Mouse (Mus musculus) layer of hippocampus, adult 8-10 months (tissue): ENCODE data around the gene Zfp36l1. TPM values are rescaled to one million over a fixed set of nuclear protein-coding genes. Genes with fewer than 3 reads are reported as not detected.
"Not testable (repeated sequence)": the region's sequence is repeated elsewhere in the genome, so short reads cannot be mapped to it uniquely, and the experiment has no call there.

Experiments used
- DNase-seq, 2 experiments: peaks; one replicate each; pipeline ENCODE4 v3.0.0; 2022; ENCODE audit warnings: low spot score in 2 of 2
- total RNA-seq, 4 experiments: library from RNA; stranded (reverse); gene quantifications; 2 replicates each; pipeline ENCODE4 v1.2.4; 2022

Gene Zfp36l1
- total RNA-seq, 4 experiments from 2014 or later, result 35.0 to 47.6 (median 42.9) TPM

DNA sequence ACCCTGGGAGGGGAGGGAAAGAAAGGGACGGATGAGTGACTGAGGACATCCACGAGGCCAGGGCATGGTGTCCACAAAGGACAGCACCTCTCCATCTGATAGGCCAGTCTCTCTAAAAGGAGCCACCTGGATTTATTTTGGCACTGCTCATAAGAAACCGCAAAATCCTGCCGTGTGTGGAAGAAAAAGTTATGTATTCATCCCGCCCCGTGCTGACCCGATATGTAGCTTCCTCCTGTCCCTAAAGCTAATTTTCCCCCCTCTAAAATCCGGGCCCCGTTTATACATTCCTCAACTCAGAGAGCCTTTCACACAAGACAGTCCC, 2.3 kb downstream of the Zfp36l1 start:
- no peak for DNase-seq

DNA sequence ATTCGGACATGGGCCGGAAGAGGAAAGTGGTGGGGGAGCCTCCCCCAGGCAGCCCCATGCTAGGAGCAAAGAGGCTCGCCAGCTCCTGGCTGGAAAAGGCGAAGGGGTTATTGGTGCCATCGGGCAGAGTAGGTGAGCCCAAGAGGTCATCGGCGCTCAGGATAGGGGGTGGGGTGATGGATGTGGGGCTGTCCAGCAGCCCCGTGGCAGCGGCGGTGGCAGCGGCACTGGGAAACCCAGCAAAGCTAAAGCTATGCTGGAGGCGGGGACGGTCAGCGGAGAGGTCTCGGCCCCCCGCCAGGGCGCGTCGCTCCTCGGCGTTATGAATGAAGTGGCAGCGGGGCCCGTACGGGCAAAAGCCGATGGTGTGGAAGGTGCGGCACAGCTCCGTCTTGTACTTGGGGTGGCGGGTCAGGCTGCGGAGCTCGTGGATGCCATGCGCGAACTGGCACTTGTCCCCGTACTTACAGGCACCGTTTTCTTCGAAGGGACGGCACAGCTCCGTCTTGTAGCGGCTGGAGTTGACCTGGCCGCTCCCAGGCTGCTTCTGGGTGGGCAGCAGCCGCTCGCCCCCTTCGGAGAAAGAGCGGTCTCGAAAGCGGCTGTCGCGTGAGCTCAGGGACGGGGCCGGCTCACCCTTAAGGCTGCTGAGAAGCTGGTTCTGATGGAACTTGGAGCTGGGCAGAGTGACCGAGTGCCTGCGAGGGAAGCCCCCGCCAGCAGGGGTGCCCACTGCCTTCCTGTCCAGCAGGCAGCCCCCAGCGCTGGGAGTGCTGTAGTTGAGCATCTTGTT, 2.9 kb downstream of the Zfp36l1 start:
- no peak for DNase-seq

DNA sequence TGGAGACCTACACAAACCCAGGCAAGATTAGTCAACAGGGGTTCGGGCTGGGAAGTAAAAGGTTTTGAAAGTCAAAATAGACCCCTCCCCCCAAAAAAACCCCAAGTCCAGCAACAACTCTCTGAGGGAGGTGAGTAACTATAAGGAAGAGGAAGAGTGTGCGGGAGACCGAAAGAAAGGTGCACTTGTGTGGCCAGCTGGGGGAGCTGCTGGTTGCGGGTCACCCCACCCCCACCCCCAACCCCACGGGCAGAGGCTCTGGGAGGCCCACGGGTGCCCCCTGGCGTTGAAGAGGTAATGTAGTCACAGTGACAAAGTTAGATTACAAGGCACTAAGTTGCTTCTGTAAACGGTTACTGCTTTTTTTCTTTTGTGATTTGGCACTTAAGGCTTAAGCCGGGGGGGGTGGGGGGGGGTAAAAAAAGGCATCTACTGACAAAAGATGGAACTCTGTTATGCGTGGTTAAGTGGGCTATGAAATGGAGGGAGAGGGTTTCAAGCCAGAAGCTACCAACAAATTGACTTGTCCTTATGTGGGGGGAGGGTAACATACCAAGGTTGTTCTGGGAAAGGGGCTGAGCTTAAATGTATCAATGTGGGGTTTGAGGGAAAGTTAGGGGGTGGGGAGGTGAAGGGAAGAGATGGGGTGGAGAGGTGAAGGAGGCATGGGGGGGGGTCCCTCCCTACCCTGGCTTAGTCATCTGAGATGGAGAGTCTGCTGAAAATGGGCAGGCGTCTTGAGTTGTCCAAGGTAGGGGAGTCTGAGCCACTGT, 3.7 kb downstream of the Zfp36l1 start:
- not testable (repeated sequence) for DNase-seq

DNA sequence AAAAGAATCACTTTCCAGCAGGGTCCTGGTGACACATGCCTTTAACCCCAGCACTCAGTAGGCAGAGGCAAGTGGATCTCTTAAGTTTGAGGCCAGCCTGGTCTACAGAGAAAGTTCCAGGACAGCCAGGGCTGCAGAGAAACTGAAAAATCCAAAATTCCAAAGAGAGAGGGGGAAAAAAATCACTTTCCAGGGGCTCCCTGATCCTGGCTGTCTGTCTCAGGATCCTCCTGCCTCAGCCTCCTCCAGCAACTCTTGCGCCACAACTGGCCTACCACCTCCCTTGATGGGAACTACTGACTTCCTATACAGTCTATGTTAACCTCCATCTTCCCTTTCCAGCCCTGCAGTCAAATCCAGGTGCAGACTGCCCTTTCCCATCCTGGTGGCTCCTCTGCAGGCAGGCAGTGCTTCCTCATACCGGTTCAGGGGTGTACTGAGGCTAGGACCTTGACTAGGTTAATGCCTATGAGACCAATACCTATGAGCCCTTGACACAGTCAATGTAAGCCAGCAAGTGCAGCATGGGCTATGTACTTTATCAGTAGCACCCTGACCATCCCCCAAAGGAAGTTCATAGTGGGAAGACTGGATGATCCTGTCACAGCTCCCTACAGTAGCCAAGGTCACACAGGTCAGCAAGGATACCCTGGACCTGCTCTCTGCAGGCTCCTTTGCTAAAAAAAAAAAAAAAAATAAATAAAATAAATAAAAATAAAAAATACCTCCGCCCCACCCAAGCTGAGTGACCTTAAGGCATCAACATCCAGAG, 5.7 kb downstream of the Zfp36l1 start:
- DNase-seq, result no peak

DNA sequence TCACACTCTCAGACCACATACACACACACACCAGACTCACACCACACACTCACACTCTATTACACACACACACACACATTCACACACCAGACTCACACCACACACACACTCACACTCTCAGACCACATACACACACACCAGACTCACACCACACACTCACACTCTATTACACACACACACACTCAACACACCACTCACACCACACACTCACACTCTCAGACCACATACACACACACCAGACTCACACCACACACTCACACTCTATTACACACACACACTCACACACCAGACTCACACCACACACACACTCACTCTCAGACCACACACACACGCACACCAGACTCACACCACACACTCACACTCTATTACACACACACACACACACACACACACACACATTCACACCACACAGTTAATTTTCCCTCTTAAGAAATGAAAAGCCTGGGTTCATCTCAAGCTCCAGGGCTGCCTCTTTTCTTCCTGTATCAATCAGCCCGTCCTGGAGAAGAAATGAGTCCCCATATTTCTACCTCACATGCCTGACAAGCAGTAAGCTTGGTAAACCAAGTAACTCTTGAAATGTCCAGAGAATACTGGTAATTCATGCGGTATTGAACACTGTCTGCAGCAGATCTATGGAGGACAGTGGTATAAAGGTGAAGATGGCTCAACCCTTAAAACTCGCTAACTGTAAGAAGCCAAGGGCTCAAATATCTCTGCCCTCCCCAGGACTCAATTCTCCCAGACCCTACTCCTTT, 6.5 kb downstream of the Zfp36l1 start:
- DNase-seq, result no peak

DNA sequence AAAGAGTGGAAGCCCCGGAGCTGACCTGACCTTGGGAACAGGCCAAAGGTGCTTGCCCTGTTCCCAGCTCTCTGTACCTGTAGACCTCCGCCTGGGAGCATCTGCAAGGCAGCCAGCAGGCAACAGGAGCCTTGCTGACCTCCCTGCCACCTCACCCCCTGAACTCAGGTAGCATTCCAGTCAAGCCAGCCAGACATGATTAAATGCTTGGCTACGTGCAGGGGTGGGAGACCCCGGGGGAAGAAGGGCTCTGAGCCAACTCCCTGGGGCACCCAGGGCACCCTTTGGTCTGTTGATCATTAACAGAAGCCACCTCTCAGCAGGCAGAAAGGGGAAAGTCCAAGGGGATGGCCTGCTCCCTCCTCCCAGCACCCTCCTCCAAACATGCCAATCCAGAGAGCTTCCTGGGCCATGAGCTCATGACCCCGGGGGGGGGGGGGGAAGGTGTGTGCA, 9.3 kb downstream of the Zfp36l1 start:
- no peak for DNase-seq

DNA sequence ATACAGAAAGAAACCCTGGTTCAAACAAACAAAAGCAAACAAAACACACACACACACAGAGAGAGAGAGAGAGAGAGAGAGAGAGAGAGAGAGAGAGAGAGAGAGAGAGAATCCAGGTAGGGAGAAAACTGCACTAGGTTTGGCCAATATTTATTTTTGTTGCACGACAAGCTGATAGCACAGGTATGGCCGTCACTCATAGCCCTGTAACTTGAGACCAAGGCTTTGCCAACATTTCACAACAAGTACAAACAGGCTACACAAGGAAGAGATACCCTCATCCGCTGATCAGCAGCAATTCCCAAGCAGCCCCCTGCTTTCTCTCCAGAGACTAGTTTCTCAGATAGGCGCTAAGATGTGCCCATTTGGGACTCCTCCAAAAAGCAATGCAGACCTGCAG, 9.7 kb downstream of the Zfp36l1 start:
- DNase-seq, result no peak

DNA sequence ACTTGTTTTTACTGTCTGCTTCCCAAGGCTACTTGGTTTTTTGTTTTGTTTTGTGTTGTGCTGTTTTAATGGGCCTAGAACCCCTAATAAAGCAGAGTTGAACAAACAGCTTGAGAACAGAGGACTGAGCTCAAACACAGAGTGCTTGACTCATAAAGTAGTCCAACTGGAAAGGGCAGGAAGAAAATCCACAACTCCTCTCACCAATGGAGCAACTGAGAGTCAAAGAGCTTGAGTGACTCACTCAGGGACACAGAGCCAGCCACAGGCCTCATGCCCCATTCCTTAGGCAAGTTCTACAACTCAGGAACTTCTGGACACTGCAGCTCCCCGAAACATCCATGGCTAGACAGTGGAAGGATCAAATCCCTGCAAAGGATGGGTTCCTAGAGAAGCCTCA, 14.0 kb downstream of the Zfp36l1 start:
- DNase-seq, result no peak

DNA sequence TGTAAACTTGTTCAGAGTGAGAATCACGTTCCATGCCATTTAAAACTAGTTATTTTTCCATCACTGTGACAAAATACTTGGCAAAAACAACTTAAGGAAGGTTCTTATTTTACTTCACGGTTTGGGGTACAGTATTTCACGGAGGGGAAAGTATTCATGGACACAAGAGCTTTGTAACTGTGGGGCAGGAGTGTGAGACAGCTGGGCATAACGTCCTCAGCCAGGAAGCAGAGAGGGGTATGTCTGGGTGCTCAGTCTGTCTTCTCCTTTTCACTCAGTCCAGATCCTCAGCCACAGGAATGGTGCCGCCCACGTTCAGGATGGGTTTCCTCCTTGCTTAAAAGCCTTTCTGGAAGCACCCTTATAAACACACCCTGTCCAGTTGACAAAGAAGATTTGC, 16.1 kb downstream of the Zfp36l1 start:
- no peak for DNase-seq

DNA sequence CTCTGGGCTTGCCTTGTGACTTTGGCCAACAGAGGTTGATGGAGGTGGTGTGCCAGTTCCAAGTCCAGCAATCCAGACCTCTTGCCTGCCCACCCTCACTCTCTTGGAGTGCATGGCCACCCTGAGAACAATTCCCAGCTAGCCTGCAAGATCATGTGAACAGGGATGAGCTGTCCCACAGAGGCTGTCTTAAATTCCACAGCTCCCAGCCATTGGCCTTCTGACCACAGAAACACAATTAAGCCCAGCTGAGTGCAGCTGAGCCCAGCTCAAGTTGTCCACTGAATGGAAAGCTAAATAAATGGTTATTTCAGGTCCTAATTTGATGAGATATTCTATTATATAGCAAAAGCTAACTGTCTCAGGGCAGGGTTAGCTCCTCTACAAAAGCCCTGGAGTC, 20.0 kb downstream of the Zfp36l1 start:
- no peak for DNase-seq

DNA sequence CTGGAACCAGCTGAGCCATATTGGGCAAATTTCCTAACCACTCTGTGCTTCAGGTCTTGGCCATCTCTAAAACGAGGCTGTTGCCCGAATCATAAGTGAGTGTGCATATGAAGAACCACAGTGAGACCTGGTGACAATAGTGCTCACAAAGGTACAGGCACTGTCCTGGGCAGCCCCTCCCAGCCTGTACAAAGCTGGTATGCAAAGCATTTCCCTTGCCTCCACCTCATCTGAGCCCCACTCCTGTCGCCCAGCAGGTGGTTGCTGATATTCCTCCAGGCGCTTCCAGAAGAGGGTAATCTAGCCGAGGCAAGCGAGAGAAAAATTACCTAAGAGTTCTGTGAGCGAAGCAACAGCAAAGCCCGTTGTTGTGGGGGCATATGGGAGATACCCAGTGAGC, 21.7 kb downstream of the Zfp36l1 start:
- no peak for DNase-seq

DNA sequence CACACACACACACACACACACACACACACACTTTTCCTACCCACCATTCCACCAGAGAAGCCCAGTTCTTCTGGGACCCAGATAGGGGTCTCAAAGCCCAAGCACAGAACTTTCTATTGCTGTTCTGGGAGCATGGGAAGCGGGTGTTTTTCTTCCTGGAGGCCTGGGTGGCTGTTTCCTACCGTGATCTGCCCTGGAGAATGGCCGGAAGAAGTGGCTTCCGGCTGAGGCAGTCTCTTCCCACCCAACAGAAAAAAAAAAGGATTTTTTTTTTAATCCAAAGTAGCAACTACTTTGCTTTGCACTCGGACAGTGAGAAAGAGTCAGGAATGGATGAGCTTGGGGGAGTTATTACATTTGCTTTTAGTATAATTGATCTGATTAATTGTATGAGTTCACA, 22.3 kb downstream of the Zfp36l1 start:
- no peak for DNase-seq

DNA sequence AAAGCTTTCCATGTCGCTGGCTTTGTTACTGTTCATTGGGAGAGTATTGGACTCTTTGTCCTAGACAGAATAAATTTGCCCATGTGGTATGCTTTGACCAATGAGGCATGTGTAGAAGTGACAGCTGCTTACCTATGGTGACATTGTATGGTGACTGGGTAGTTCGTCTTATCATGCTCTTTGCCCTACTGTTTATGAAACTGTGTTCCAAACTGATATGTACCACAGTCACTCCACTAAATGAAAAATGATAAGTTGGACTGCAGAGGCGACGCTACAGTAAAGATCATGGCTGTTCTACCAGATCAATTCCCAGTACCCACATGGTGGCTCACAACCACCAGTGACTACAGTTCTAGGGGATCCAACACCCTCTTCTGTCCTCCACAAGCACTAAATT, 24.7 kb downstream of the Zfp36l1 start:
- no peak for DNase-seq

DNA sequence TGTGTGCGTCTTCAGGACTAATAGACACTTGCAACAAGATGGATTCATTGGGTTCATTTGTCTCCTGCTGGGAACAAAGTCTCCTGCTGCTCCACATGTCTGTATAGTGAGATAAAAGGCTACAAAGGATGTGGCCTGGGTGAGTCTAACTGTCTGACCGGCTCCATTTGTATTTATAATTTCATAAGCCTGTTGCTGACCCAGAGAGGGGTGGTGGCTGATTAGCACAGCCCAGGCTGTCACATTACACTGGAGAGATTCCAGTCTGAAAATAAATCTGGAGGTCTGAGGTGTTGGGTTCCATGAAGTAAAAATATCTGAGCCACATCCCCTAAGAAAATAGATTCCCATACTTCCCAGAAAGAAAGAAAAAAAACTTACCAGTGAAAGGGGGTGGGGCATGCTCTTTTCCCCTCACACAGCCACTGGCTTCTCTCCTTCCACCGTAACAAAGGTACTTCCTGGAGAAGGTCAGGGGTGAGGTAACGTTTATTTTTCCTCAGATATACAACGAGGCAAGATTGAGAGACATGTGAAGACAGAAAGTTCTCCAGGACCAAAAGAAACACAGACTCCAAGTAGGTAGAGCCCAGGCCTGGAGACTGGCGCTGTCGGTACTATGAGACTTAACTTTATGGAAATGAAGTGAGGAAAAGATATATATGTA, 28.2 kb downstream of the Zfp36l1 start:
- no peak for DNase-seq

DNA sequence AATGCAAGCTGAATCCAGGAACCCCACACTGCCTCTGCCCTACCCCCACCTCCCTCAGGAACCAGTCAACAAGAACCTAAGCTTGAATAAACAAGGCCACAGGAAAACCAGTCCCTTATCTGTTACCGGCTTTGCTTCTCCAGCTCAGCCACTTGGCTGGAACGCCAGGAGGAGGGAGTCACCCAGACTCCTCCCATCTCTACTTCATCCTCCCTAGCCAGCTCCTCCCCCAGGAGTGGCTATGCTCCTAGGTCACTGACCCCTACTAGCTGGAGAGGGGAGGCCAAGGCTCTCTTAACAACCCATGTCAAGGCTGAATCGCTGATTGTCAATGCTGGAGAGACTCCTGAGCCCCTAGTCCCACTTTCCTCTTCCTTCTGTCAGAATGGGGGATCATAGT, 28.9 kb downstream of the Zfp36l1 start:
- DNase-seq, result no peak

DNA sequence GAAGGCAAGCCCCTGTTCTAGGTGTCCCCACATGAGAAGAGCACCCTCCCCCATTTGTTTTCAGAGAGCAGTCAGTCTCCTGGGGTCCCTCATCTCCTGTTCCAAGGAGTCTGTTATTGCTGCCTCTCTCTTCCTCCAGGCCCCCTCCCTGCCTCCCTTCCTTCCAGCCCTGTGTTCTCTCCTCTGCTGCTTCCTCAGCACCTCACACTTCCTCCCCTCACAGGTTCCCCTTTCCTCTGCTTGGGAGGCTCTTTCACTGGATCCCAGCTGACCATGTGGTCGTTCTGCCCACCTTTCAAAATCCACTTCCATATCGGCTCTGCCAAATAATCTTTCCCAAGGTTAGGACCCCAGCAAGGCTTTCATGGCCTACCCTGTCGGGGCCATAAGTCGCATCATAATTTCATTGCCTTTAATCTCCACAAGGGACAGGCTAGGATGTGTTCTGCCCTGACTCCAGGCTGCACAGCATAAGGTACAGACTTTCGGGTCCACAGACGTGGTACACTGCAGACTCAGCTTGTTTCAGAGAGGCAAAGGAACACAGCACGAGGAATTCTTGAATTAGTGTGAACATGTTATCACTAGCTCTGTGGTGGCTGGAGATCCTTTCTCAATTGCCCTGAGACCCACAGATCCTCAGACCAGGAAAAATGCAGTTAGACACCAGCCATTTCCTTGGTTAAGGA, 29.5 kb downstream of the Zfp36l1 start:
- DNase-seq, result no peak

DNA sequence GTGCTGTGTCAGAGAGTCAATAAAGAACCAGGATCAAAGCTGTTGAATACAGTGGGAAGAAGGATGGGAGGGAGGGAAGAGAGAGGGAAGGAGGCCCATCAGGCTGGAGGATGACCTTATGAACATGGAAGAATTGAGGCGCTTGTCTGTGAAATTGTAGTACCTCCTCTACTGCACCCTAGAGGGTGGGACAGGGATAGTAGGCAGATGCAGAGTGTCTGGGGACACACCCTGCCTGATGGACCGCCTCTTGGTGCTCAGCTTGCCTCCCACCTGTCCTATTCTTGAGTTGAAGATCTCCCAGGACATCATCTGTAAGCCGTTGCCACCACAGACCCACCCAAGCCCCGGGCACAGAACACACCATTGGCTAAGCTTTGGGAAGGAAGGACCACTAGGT, 30.1 kb downstream of the Zfp36l1 start:
- no peak for DNase-seq

DNA sequence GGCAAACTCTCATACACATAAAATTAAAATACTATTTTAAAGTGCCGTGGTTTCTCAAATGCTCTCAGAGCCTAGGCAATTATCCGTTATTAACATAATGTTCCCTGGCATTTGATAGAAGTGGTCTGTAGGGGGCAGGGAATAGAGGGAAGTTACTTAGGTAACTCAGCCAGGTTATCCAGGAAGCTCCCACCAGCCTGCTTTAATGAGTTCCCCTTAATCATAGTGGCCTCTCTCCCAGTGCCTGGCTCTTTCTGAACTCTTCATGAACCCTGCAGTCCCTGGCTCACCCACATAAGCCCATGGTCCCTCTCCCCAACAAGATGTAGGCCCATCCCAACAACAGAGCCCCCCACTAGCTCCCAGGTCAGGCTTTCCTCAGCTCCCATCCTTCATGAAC, 31.4 kb downstream of the Zfp36l1 start:
- DNase-seq, result no peak

DNA sequence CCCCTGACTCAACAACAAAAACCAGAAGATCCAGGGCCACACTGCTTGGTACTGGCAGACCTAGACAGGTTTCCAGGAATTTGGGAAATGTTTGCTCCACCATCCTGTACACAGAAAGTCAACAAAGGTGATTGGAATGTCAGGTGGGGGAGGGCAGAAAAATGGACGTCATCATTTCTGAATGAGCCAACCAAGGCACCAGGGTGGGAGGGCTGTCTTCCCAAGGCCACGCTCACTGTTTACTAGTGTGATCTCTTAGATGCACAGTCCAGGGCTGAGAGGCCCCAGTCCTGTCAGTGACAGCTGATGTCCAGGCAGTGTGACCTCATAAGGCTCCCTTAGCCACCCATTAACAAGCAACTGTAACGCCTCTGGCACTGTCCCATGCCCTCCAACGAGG, 32.9 kb downstream of the Zfp36l1 start:
- DNase-seq, result no peak

DNA sequence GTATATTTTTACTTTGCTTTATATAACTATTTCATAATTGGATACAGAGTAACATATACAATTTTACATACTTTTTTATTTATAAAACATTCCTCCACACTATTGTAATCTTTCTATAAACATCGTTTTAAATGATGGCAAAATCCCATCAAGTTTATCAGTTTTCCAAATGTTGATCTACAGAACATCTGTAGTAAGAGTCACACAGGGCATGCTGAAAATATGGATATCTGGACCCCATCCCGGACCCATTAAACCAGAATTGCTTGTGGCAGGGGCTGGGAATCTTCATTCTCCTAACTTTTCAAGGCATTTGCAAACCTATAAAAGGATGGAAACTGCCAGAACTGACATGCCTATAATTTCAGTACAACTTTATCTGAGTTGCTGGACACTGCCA, 38.5 kb downstream of the Zfp36l1 start:
- no peak for DNase-seq
